Mouse (Mus musculus): ENCODE measurements around the gene Ccer1. TPM values are rescaled to one million over a fixed set of nuclear protein-coding genes. Genes with fewer than 3 reads are reported as not detected.
"Not testable (repeated sequence)": the region's sequence is repeated elsewhere in the genome, so short reads cannot be mapped to it uniquely, and the experiment has no call there.

The Ccer1 gene
- polyA plus RNA-seq, 1 experiment from 2014 or later: not detected

GRCm38 (mm10) chr10:97712687-97713086 lies 19.8 kb downstream of the Ccer1 start:
- no peaks in the 10 kb centered on the region for H3K4me1 ChIP-seq (replicated peaks)
- no peaks in the 10 kb centered on the region for H3K27me3 ChIP-seq
- H3K36me3 ChIP-seq: no peaks in the 10 kb centered on the region
- no peak overlapping the region for H3K27ac ChIP-seq
- 3% methylated on average over 5 of the region's 5 CpGs for WGBS
- no peaks in the 10 kb centered on the region for H3K9me3 ChIP-seq
- H3K4me2 ChIP-seq: no peak overlapping the region
- ATAC-seq (ENCODE audit: low FRiP score): peak; percentile 32; the same call in 1 of the 2 replicates
- H3K9ac ChIP-seq: no peak overlapping the region
- H3K4me3 ChIP-seq: no peak overlapping the region

GRCm38 (mm10) chr10:97714584-97714983 lies 21.7 kb downstream of the Ccer1 start:
- H3K4me1 ChIP-seq (replicated peaks): no peaks in the 10 kb centered on the region
- H3K4me3 ChIP-seq: no peak overlapping the region
- H3K27ac ChIP-seq: no peak overlapping the region
- no peaks in the 10 kb centered on the region for H3K36me3 ChIP-seq
- H3K9ac ChIP-seq: no peak overlapping the region
- WGBS: 59% methylated on average over 4 of the region's 4 CpGs
- no peaks in the 10 kb centered on the region for H3K9me3 ChIP-seq
- no peak for ATAC-seq (ENCODE audit: low FRiP score)
- no peak overlapping the region for H3K4me2 ChIP-seq
- no peaks in the 10 kb centered on the region for H3K27me3 ChIP-seq

- no peak overlapping the region for H3K9ac ChIP-seq
- 87% methylated on average over 3 of the region's 3 CpGs for WGBS
- no peak overlapping the region for H3K4me3 ChIP-seq
- H3K4me2 ChIP-seq: no peak overlapping the region
- no peaks in the 10 kb centered on the region for H3K36me3 ChIP-seq
- H3K27me3 ChIP-seq: no peaks in the 10 kb centered on the region
- no peak for ATAC-seq (ENCODE audit: low FRiP score)
- no peaks in the 10 kb centered on the region for H3K4me1 ChIP-seq (replicated peaks)
- no peaks in the 10 kb centered on the region for H3K9me3 ChIP-seq
- H3K27ac ChIP-seq: no peak overlapping the region
Measured at GRCm38 (mm10) chr10:97715289-97715906, 22.5 kb downstream of the Ccer1 start.

- Histone ChIP-seq H3K4me3 (no peak overlapping the region), H3K9me3 (no peaks in the 10 kb centered on the region), H3K27ac (no peak overlapping the region), H3K36me3 (no peaks in the 10 kb centered on the region), H3K27me3 (no peaks in the 10 kb centered on the region), H3K4me2 (no peak overlapping the region), H3K4me1 (replicated peaks) (no peaks in the 10 kb centered on the region), H3K9ac (no peak overlapping the region)
- no peak for ATAC-seq (ENCODE audit: low FRiP score)
- 74% methylated on average over 1 of the region's 1 CpGs for WGBS
Measured at GRCm38 (mm10) chr10:97717233-97717632, 24.4 kb downstream of the Ccer1 start.

GRCm38 (mm10) chr10:97718021-97718420 lies 25.2 kb downstream of the Ccer1 start:
- ATAC-seq (ENCODE audit: low FRiP score): no peak
- H3K4me2 ChIP-seq: no peak overlapping the region
- H3K4me3 ChIP-seq: no peak overlapping the region
- no peak overlapping the region for H3K9ac ChIP-seq
- H3K36me3 ChIP-seq: no peaks in the 10 kb centered on the region
- H3K4me1 ChIP-seq (replicated peaks): no peaks in the 10 kb centered on the region
- H3K9me3 ChIP-seq: no peaks in the 10 kb centered on the region
- H3K27ac ChIP-seq: no peak overlapping the region
- H3K27me3 ChIP-seq: no peaks in the 10 kb centered on the region
- WGBS: 85% methylated on average over 2 of the region's 2 CpGs

GRCm38 (mm10) chr10:97720625-97721024 lies 27.8 kb downstream of the Ccer1 start:
- no peaks in the 10 kb centered on the region for H3K9me3 ChIP-seq
- H3K27me3 ChIP-seq: no peaks in the 10 kb centered on the region
- 94% methylated on average over 1 of the region's 1 CpGs for WGBS
- H3K27ac ChIP-seq: no peak overlapping the region
- H3K36me3 ChIP-seq: no peaks in the 10 kb centered on the region
- H3K4me2 ChIP-seq: no peak overlapping the region
- H3K4me1 ChIP-seq (replicated peaks): no peaks in the 10 kb centered on the region
- H3K4me3 ChIP-seq: no peak overlapping the region
- no peak for ATAC-seq (ENCODE audit: low FRiP score)
- H3K9ac ChIP-seq: no peak overlapping the region

GRCm38 (mm10) chr10:97722709-97723108 lies 29.9 kb downstream of the Ccer1 start:
- Histone ChIP-seq H3K36me3 (no peaks in the 10 kb centered on the region), H3K27ac (no peak overlapping the region), H3K4me3 (no peak overlapping the region), H3K27me3 (no peaks in the 10 kb centered on the region), H3K4me2 (no peak overlapping the region), H3K9ac (no peak overlapping the region), H3K4me1 (replicated peaks) (no peaks in the 10 kb centered on the region), H3K9me3 (no peaks in the 10 kb centered on the region)
- 98% methylated on average over 9 of the region's 9 CpGs for WGBS
- ATAC-seq (ENCODE audit: low FRiP score): no peak

GRCm38 (mm10) chr10:97725929-97726328 lies 33.1 kb downstream of the Ccer1 start:
- Histone ChIP-seq H3K9ac (no peak overlapping the region), H3K9me3 (no peaks in the 10 kb centered on the region), H3K36me3 (no peaks in the 10 kb centered on the region), H3K27me3 (no peaks in the 10 kb centered on the region), H3K4me1 (replicated peaks) (no peaks in the 10 kb centered on the region), H3K4me3 (no peak overlapping the region), H3K4me2 (no peak overlapping the region), H3K27ac (no peak overlapping the region)
- WGBS: 60% methylated on average over 1 of the region's 1 CpGs
- ATAC-seq (ENCODE audit: low FRiP score): no peak

GRCm38 (mm10) chr10:97726655-97727054 lies 33.8 kb downstream of the Ccer1 start, which contains the start of gene C030005K15Rik:
Gene C030005K15Rik (minus strand): TSS chr10:97726755.
- H3K4me3 ChIP-seq; H3K36me3 ChIP-seq; H3K27me3 ChIP-seq; H3K4me2 ChIP-seq; H3K27ac ChIP-seq; ATAC-seq (ENCODE audit: low FRiP score); H3K9ac ChIP-seq; H3K4me1 ChIP-seq (replicated peaks); H3K9me3 ChIP-seq: not testable (repeated sequence)

Other genes starting within 250 kb of the Ccer1 start
- gene Dcn, start 213.4 kb upstream of the Ccer1 start, polyA plus RNA-seq (2015; fragmentation: Nextera tagmentation; extraction: Ambion mirVana): 92.2 and 94.0 TPM in 2 replicates
- 58.7 and 64.8 TPM in 2 replicates for gene Lum, start 127.9 kb upstream of the Ccer1 start, polyA plus RNA-seq (2015; fragmentation: Nextera tagmentation; extraction: Ambion mirVana)
- not detected in 2 replicates for gene Kera, start 86.2 kb upstream of the Ccer1 start, polyA plus RNA-seq (2015; fragmentation: Nextera tagmentation; extraction: Ambion mirVana)
- 0.25 and 0.92 TPM in 2 replicates for gene Epyc, start 49.0 kb upstream of the Ccer1 start, polyA plus RNA-seq (2015; fragmentation: Nextera tagmentation; extraction: Ambion mirVana)
- gene C030005K15Rik, start 33.7 kb downstream of the Ccer1 start, polyA plus RNA-seq (2015; fragmentation: Nextera tagmentation; extraction: Ambion mirVana): not detected in 2 replicates

All from hindbrain, embryonic 13.5 days (tissue).